In the genomic region with DNA sequence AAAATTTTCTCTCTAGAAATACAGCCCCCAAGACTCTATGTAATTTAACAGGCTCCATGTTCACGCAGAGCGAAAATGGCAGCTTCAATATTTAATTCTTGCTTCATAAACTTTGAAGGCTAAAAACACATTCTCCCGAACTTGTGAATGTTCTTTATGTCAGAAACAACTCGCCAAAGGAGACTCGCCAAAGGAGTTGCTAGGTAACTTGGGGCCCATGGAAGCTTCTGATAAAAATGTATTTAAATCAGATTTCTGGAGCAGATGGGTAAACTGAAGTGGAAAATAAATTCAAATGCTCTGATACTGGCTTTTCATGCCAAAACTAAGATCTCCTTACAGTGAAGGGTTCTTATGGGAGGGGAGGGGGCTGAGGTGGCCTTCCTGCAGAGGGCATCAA, we compare ENCODE assay signal across 19 mouse cellular contexts. TPM values are rescaled to one million over a fixed set of nuclear protein-coding genes. Genes with fewer than 3 reads are reported as not detected.
"Had no signal": no experiment of that assay in that cellular context is flagged by ENCODE, and none has a peak within 500 bp of the region (broad histone marks: within the 10 kb centered on the region; RNA-seq: fewer than 3 reads in every experiment).

No protein-coding gene starts in this region.

- H3K36me3 ChIP-seq: limb, embryonic 10.5 days; liver, embryonic 15.5 days; midbrain, embryonic 13.5 days; neural tube, embryonic 13.5 days had no signal

- H3K9me3 ChIP-seq: limb, embryonic 10.5 days; liver, embryonic 15.5 days; midbrain, embryonic 13.5 days; neural tube, embryonic 13.5 days had no signal

- H3K4me3 ChIP-seq: layer of hippocampus, adult 2 months; limb, embryonic 10.5 days; liver, embryonic 15.5 days; midbrain, embryonic 13.5 days; neural tube, embryonic 13.5 days had no signal

- H3K27me3 ChIP-seq: liver, embryonic 15.5 days; neural tube, embryonic 13.5 days had no signal

- ATAC-seq: lung, postnatal 0 days; midbrain, embryonic 13.5 days had no signal

- H3K9ac ChIP-seq: liver, embryonic 15.5 days; midbrain, embryonic 13.5 days; neural tube, embryonic 13.5 days had no signal

- DNase-seq: kidney, adult 18-20 months; kidney, postnatal 10 days; kidney, postnatal 4 days; lung, adult 2 months; lung, postnatal 36 days; right cerebral cortex, adult 18-20 months; thymus, postnatal 14 days had no signal

- H3K27ac ChIP-seq: layer of hippocampus, adult 2 months; limb, embryonic 10.5 days; liver, embryonic 15.5 days; midbrain, embryonic 13.5 days; neural tube, embryonic 13.5 days had no signal

- H3K4me2 ChIP-seq: liver, embryonic 11.5 days; liver, embryonic 15.5 days; midbrain, embryonic 13.5 days; neural tube, embryonic 13.5 days had no signal

- H3K4me1 ChIP-seq: liver, embryonic 15.5 days had no signal

RNA-seq across cellular contexts. Expression of a gene that starts 48.1 kb away (rescaled TPM):
- total RNA-seq: layer of hippocampus, adult 2 months; megakaryocyte progenitor cell, adult 5-6 weeks; monocyte, adult 5-6 weeks had no signal
- polyA plus RNA-seq: kidney, embryonic 14.5 days; limb, embryonic 10.5 days; liver, embryonic 11.5 days; liver, embryonic 15.5 days; lung, adult 2 months; lung, postnatal 0 days; small intestine, adult 2 months; stomach, embryonic 16.5 days had no signal
